Mouse (Mus musculus): Measurements from ENCODE around the gene Ptprn. TPM values are rescaled to one million over a fixed set of nuclear protein-coding genes. Genes with fewer than 3 reads are reported as not detected.

Ptprn gene
- polyA plus RNA-seq, 1 experiment from 2014 or later = 24.2 TPM

DNA sequence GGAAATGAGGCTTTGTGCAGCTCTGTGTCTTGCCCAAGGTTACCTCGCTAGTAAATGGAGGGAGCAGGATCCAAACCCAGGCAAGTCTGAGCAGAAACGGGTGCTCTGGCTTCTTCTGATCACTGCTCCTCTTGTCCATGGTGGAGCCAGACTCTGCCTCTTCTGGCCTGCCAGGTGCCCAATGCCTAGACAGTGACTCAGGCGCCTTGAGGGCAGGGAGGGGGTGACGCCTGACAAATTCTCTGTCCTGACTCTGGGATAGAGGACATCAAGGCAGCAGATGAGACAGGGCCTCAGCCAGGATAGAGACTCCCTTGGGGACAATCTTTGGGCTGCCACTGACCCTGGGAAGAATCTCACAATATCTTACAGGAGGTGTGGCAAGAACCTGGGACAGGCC lies 33.1 kb downstream of the Ptprn start:
- 75% methylated on average over 4 of the region's 4 CpGs for WGBS
- Histone ChIP-seq H3K9me3 (no peaks in the 10 kb centered on the region), H3K27me3 (replicated peaks) (no peaks in the 10 kb centered on the region; the same call in 1 of the 2 replicates), H3K9ac (no peak overlapping the region), H3K4me1 (peaks cover 10% of the 10 kb centered on the region), H3K36me3 (replicated peaks) (no peaks in the 10 kb centered on the region), H3K27ac (no peak overlapping the region), H3K4me2 (no peak overlapping the region), H3K4me3 (no peak overlapping the region)
- no peak for ATAC-seq (replicated peaks)

DNA sequence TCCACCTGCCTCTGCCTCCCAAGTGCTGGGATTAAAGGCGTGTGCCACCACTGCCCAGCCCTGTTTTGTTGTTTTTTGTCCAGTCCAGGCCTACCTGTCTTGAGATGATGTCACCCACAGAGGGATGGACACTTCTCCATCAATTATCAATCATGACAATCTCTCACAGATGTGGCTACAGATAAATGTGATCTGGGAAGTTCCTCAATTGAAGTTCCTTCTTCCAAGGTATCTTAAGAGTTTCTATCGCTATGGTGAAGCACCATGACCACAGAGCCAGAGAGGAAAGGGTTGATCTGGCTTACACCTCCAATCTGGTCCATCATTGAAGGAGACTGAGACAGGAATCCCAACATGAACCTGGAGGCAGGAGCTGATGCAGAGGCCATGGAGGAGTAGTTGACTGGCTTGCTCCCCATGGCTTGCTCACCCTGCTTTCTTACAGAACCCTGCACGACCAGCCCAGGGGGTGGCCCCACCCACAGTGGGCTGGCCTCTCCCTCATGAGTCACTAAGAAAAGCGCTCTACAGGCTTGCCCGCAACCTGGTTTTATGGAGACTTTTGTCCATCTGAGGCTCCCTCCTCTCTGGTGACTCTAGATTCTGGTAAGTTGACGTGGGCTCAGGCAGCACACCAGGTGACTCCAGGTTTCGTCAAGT lies 33.8 kb downstream of the Ptprn start:
- WGBS = 73% methylated on average over 7 of the region's 7 CpGs
- no peaks in the 10 kb centered on the region for H3K9me3 ChIP-seq

GRCm38 (mm10) chr1:75229158-75229557 lies 35.1 kb downstream of the Ptprn start:
- WGBS = 80% methylated on average over 4 of the region's 4 CpGs
- no peak overlapping the region for H3K4me2 ChIP-seq
- H3K4me3 ChIP-seq = no peak overlapping the region
- no peak for ATAC-seq (replicated peaks)
- no peaks in the 10 kb centered on the region for H3K36me3 ChIP-seq (replicated peaks)
- no peaks in the 10 kb centered on the region for H3K4me1 ChIP-seq
- peaks cover 3% of the 10 kb centered on the region; the same call in 1 of the 2 replicates for H3K27me3 ChIP-seq (replicated peaks)
- no peak overlapping the region for H3K27ac ChIP-seq
- no peak overlapping the region for H3K9ac ChIP-seq
- H3K9me3 ChIP-seq = no peaks in the 10 kb centered on the region

More for the DNA sequence above, 33.8 kb downstream of the Ptprn start:
- H3K4me2 ChIP-seq = no peak overlapping the region
- H3K27me3 ChIP-seq (replicated peaks) = no peaks in the 10 kb centered on the region; the same call in 1 of the 2 replicates
- no peak overlapping the region for H3K27ac ChIP-seq
- no peak for ATAC-seq (replicated peaks)
- H3K9ac ChIP-seq = no peak overlapping the region
- H3K36me3 ChIP-seq (replicated peaks) = no peaks in the 10 kb centered on the region
- peaks cover 4% of the 10 kb centered on the region; the same call in 1 of the 2 replicates for H3K4me1 ChIP-seq
- no peak overlapping the region for H3K4me3 ChIP-seq

- Histone ChIP-seq H3K9me3 (no peaks in the 10 kb centered on the region), H3K4me1 (no peaks in the 10 kb centered on the region), H3K4me3 (no peak overlapping the region), H3K27ac (no peak overlapping the region), H3K4me2 (no peak overlapping the region), H3K36me3 (replicated peaks) (no peaks in the 10 kb centered on the region), H3K27me3 (replicated peaks) (peaks cover 3% of the 10 kb centered on the region), H3K9ac (no peak overlapping the region)
- ATAC-seq (replicated peaks) = no peak
- WGBS = 77% methylated on average over 1 of the region's 1 CpGs
Observed at GRCm38 (mm10) chr1:75227653-75228052, 36.6 kb downstream of the Ptprn start.

- no peaks in the 10 kb centered on the region for H3K36me3 ChIP-seq (replicated peaks)
- WGBS = 60% methylated on average over 2 of the region's 2 CpGs
Observed at GRCm38 (mm10) chr1:75226138-75226537, 38.2 kb downstream of the Ptprn start.

DNA sequence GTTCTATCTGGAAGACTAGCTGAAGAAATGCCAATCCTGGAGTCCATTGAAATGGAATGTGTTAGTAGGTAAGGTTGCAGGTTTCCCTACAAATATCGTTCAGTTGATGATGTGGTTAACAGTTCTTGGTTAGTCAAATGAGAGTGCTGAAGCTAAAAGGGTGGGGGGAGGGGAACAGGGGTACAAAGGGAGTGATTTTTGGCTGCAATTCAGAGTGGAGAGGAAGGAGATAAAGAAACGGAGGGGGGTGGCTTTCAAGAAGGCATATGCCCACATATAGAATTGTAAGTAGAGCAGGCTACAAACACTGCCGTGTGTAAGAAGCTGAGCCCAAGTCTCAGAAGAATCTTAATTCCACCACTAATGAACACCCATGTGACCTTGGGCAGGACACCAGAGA lies 38.8 kb downstream of the Ptprn start:
- Histone ChIP-seq H3K4me1 (no peaks in the 10 kb centered on the region), H3K27me3 (replicated peaks) (peaks cover 22% of the 10 kb centered on the region), H3K4me3 (no peak overlapping the region), H3K4me2 (no peak overlapping the region), H3K9ac (no peak overlapping the region), H3K36me3 (replicated peaks) (no peaks in the 10 kb centered on the region), H3K9me3 (no peaks in the 10 kb centered on the region), H3K27ac (no peak overlapping the region)
- WGBS = 54% methylated on average over 3 of the region's 3 CpGs
- ATAC-seq (replicated peaks) = no peak

More at GRCm38 (mm10) chr1:75226138-75226537, 38.2 kb downstream of the Ptprn start:
- no peak for ATAC-seq (replicated peaks)
- Histone ChIP-seq H3K9me3 (no peaks in the 10 kb centered on the region), H3K4me3 (no peak overlapping the region), H3K27ac (no peak overlapping the region), H3K4me2 (no peak overlapping the region), H3K4me1 (no peaks in the 10 kb centered on the region), H3K27me3 (replicated peaks) (peaks cover 16% of the 10 kb centered on the region), H3K9ac (no peak overlapping the region)

DNA sequence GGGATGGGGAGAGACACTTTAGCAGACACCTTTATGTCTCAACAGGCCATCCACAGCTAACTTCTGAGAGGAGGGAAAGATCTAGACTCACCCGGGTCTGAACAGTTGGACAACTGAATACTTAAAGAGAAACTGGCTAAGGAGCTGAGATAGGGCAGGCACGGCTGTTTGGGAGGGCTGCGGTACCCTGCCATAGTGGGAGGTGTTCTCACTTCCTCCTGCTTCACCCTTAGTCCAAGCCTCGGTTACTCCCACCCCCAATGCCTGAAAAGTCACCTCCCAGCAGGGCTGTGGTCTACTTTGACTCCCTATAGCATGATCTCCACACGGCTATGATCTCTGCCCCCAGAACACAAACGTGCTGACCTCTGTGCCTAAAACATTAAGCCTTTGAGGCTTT lies 40.8 kb downstream of the Ptprn start:
- Histone ChIP-seq H3K9me3 (no peaks in the 10 kb centered on the region), H3K9ac (no peak overlapping the region), H3K4me2 (no peak overlapping the region), H3K4me3 (no peak overlapping the region), H3K4me1 (peaks cover 13% of the 10 kb centered on the region), H3K27me3 (replicated peaks) (peaks cover 37% of the 10 kb centered on the region), H3K27ac (no peak overlapping the region), H3K36me3 (replicated peaks) (no peaks in the 10 kb centered on the region)
- WGBS = 81% methylated on average over 6 of the region's 6 CpGs
- no peak for ATAC-seq (replicated peaks)

DNA sequence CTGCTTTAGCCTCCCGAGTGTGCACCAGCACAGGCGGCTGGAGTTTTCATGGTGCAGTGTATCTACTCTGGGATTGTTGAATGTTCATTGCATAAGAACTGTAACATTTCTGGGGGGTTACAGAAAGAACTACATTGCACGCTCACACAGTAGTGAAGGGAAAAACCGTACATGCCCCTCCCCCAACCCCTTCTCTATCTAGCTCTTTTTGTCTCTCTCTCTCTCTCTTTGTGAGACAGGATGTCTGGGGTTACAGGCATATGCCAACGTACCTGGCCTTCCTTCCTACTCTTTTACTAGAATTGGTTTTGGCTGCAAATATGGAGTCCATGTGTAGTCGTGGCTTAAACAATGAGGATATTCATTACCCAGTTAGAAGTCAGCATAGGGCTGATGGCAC lies 41.4 kb downstream of the Ptprn start:
- H3K36me3 ChIP-seq (replicated peaks) = no peaks in the 10 kb centered on the region
- no peak overlapping the region for H3K9ac ChIP-seq
- no peak overlapping the region for H3K4me3 ChIP-seq
- no peak overlapping the region for H3K27ac ChIP-seq
- H3K9me3 ChIP-seq = no peaks in the 10 kb centered on the region
- H3K4me1 ChIP-seq = peaks cover 16% of the 10 kb centered on the region
- 86% methylated on average over 6 of the region's 6 CpGs for WGBS
- no peak overlapping the region for H3K4me2 ChIP-seq
- ATAC-seq (replicated peaks) = no peak
- peaks cover 42% of the 10 kb centered on the region for H3K27me3 ChIP-seq (replicated peaks)

DNA sequence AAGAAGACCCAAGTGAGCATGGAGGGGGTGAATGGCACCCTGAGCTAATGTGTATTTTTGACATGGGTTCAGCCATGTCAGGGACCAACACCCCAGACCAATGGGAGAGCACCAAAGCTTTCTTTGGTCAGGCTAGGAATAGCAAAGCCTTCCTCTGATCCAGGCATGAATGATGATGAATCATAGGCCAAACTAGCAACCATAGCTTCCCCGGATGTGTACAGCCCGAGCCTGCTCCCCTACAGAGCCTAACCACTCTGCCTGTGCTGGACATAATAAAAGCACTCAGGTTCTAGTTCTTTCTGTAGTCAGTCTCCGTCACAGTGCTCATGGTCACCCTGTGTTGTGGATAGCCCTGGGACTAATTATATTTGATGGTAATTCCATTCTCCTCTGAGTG lies 42.8 kb downstream of the Ptprn start:
- H3K27ac ChIP-seq = no peak overlapping the region
- H3K9me3 ChIP-seq = no peaks in the 10 kb centered on the region
- no peak for ATAC-seq (replicated peaks)
- WGBS = 78% methylated on average over 3 of the region's 3 CpGs
- peaks cover 56% of the 10 kb centered on the region for H3K27me3 ChIP-seq (replicated peaks)
- no peak overlapping the region for H3K4me3 ChIP-seq
- H3K36me3 ChIP-seq (replicated peaks) = no peaks in the 10 kb centered on the region
- no peak overlapping the region for H3K4me2 ChIP-seq
- H3K4me1 ChIP-seq = peaks cover 16% of the 10 kb centered on the region
- H3K9ac ChIP-seq = no peak overlapping the region

- Histone ChIP-seq H3K27me3 (replicated peaks) (peaks cover 56% of the 10 kb centered on the region), H3K9me3 (no peaks in the 10 kb centered on the region), H3K36me3 (replicated peaks) (peaks cover 2% of the 10 kb centered on the region; the same call in 1 of the 2 replicates), H3K27ac (no peak within 1 kb of the TSS), H3K4me3 (peak within 1 kb of the TSS; percentile 48), H3K4me2 (peak within 1 kb of the TSS; percentile 79), H3K4me1 (peaks cover 16% of the 10 kb centered on the region), H3K9ac (peak within 1 kb of the TSS; percentile 35)
- ATAC-seq (replicated peaks) = peak; percentile 63
- WGBS = under 1% methylated on average over 34 of the region's 34 CpGs
Observed at GRCm38 (mm10) chr1:75219531-75219930, 44.8 kb downstream of the Ptprn start, which contains the start of gene Tuba4a. TSS of gene Tuba4a (minus strand) at chr1:75219865.

- H3K27me3 ChIP-seq (replicated peaks) = peaks cover 56% of the 10 kb centered on the region
- ATAC-seq (replicated peaks) = peak; percentile 91
- H3K4me3 ChIP-seq = peak overlapping the region; percentile 48
- no peak overlapping the region for H3K27ac ChIP-seq
- H3K4me1 ChIP-seq = peaks cover 16% of the 10 kb centered on the region
- H3K36me3 ChIP-seq (replicated peaks) = peaks cover 5% of the 10 kb centered on the region; the same call in 1 of the 2 replicates
- no peaks in the 10 kb centered on the region for H3K9me3 ChIP-seq
- under 1% methylated on average over 24 of the region's 24 CpGs for WGBS
- peak overlapping the region; percentile 79 for H3K4me2 ChIP-seq
- H3K9ac ChIP-seq = peak overlapping the region; percentile 35
Observed at GRCm38 (mm10) chr1:75219078-75219477, 45.2 kb downstream of the Ptprn start.

GRCm38 (mm10) chr1:75218227-75219001 lies 45.9 kb downstream of the Ptprn start:
- H3K4me2 ChIP-seq = peak overlapping the region; percentile 79
- peaks cover 56% of the 10 kb centered on the region for H3K27me3 ChIP-seq (replicated peaks)
- H3K9ac ChIP-seq = peak overlapping the region; percentile 35; the same call in 1 of the 2 replicates
- H3K4me1 ChIP-seq = peaks cover 16% of the 10 kb centered on the region
- peaks cover 9% of the 10 kb centered on the region; the same call in 1 of the 2 replicates for H3K36me3 ChIP-seq (replicated peaks)
- H3K4me3 ChIP-seq = peak overlapping the region; percentile 48
- WGBS = 1% methylated on average over 38 of the region's 38 CpGs
- H3K27ac ChIP-seq = no peak overlapping the region
- ATAC-seq (replicated peaks) = peak; percentile 49
- no peaks in the 10 kb centered on the region for H3K9me3 ChIP-seq

Data from midbrain, embryonic 15.5 days (tissue).